Mouse (Mus musculus): ENCODE data around the gene Skap1. TPM values are rescaled to one million over a fixed set of nuclear protein-coding genes. Genes with fewer than 3 reads are reported as not detected.

Gene Skap1
- total and polyA plus RNA-seq, 2 experiments from 2014 or later = 0.11 TPM; not detected in 1

DNA sequence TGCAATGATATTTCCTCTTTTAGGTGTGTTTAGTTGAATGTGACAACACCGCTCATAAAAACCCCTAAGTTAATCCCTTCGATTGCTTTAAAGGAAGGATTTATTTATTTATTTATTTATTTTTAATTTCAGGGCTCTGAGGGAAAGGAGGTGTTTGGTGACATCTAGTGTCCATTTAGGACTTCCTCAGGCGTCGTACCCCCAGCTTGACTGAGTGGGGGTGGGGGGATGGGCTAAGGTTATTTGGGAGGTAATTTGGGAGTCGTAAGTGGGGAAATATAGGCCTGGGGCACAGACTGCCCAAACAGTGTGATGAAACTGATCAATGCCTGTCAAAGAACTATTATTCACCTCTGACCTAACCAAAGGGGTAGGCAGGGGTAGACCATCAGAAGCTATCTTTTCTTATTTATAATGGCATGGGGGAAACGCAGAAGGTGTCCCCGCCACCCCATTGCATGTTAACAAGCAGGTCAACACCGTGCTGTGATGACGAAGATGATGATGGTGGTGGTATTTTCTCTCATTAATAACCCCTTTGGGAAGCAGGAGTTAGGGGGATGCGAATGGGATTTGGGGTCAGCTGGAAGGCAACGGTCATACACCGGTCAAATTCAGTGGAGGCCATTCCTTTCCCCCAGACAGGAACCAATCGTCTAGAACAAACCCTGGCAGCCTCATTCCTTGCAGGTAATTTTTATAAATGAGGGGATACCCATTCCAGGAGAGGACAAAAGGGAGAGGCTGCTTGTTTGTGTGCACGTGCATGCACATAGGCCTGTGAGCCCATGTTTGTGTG lies 273.5 kb downstream of the Skap1 start:
- DNase-seq (ENCODE audit: low spot score) = no peak
- H3K4me1 ChIP-seq (ENCODE audit: control insufficient read depth, insufficient read depth) = peaks cover 4% of the 10 kb centered on the region; the same call in 1 of the 2 replicates
- no peaks in the 10 kb centered on the region for H3K9me3 ChIP-seq (replicated peaks; ENCODE audit: control insufficient read depth, low read length)
- no peak overlapping the region for H3K27ac ChIP-seq (ENCODE audit: low read depth)
- H3K27me3 ChIP-seq (ENCODE audit: control insufficient read depth, insufficient read depth, low read length) = 0 out of 2 replicates have a peak, but pooled peaks cover 19% of the 10 kb centered on the region
- no peak overlapping the region for H3K4me2 ChIP-seq (ENCODE audit: low read depth, low read length)
- 76% methylated on average over 14 of the region's 14 CpGs for WGBS
- TF ChIP-seq EP300 (IDR thresholded peaks at IDR 0.05; ENCODE audit: low read depth) (no peak), CTCF (IDR thresholded peaks at IDR 0.05; ENCODE audit: low read depth) (no peak)
- no peaks in the 10 kb centered on the region for H3K36me3 ChIP-seq (replicated peaks; ENCODE audit: control insufficient read depth, insufficient read depth, low read length)
- no peak overlapping the region for H3K9ac ChIP-seq (replicated peaks; ENCODE audit: low read depth, low read length)
- no peak overlapping the region for H3K4me3 ChIP-seq (ENCODE audit: low read depth, low read length)
- ATAC-seq (ENCODE audit: insufficient read depth, low read depth) = no peak

GRCm38 (mm10) chr11:96740796-96741195 lies 276.4 kb downstream of the Skap1 start:
- Histone ChIP-seq H3K27ac (ENCODE audit: low read depth) (no peak overlapping the region), H3K4me2 (ENCODE audit: low read depth, low read length) (no peak overlapping the region), H3K4me3 (ENCODE audit: low read depth, low read length) (no peak overlapping the region), H3K27me3 (ENCODE audit: control insufficient read depth, insufficient read depth, low read length) (0 out of 2 replicates have a peak, but pooled peaks cover 23% of the 10 kb centered on the region), H3K4me1 (ENCODE audit: control insufficient read depth, insufficient read depth) (peaks cover 4% of the 10 kb centered on the region; the same call in 1 of the 2 replicates), H3K9me3 (replicated peaks; ENCODE audit: control insufficient read depth, low read length) (no peaks in the 10 kb centered on the region), H3K9ac (replicated peaks; ENCODE audit: low read depth, low read length) (no peak overlapping the region), H3K36me3 (replicated peaks; ENCODE audit: control insufficient read depth, insufficient read depth, low read length) (no peaks in the 10 kb centered on the region)
- ATAC-seq (ENCODE audit: insufficient read depth, low read depth) = no peak
- 70% methylated on average over 12 of the region's 12 CpGs for WGBS
- DNase-seq (ENCODE audit: low spot score) = no peak
- TF ChIP-seq EP300 (IDR thresholded peaks at IDR 0.05; ENCODE audit: low read depth) (no peak), CTCF (IDR thresholded peaks at IDR 0.05; ENCODE audit: low read depth) (no peak)

- WGBS = 46% methylated on average over 12 of the region's 12 CpGs
- Histone ChIP-seq H3K9ac (replicated peaks; ENCODE audit: low read depth, low read length) (no peak overlapping the region), H3K27ac (ENCODE audit: low read depth) (no peak overlapping the region)
These were observed 277.6 kb downstream of the Skap1 start for GRCm38 (mm10) chr11:96741995-96742394.

DNA sequence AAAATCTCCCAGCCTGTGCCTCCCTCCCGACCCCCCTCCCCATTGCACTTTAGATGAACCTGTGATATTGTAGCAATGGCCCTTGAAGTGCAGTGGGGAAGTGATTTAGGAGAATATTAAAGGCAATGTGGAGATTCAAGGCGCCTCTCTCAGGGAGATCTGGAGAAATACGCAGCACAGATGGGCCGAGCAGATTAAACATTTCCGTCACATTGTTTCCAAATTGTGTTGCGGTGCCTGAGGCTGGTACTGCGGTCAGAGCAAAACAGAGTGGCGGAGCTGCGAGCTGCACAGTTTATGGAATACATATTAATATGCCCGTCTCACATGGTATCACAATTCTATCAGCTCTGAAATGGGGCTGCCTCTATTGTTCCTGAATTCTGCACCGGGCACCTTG lies 278.6 kb downstream of the Skap1 start:
- H3K36me3 ChIP-seq (replicated peaks; ENCODE audit: control insufficient read depth, insufficient read depth, low read length) = no peaks in the 10 kb centered on the region
- 70% methylated on average over 11 of the region's 11 CpGs for WGBS
- no peak for ATAC-seq (ENCODE audit: insufficient read depth, low read depth)
- 0 out of 2 replicates have a peak, but pooled peaks cover 23% of the 10 kb centered on the region for H3K27me3 ChIP-seq (ENCODE audit: control insufficient read depth, insufficient read depth, low read length)
- DNase-seq (ENCODE audit: low spot score) = no peak
- H3K4me3 ChIP-seq (ENCODE audit: low read depth, low read length) = no peak overlapping the region
- H3K27ac ChIP-seq (ENCODE audit: low read depth) = no peak overlapping the region
- no peaks in the 10 kb centered on the region for H3K4me1 ChIP-seq (ENCODE audit: control insufficient read depth, insufficient read depth)
- no peak for TF ChIP-seq EP300 (IDR thresholded peaks at IDR 0.05; ENCODE audit: low read depth)
- no peak for TF ChIP-seq CTCF (IDR thresholded peaks at IDR 0.05; ENCODE audit: low read depth)
- H3K9ac ChIP-seq (replicated peaks; ENCODE audit: low read depth, low read length) = no peak overlapping the region
- no peak overlapping the region for H3K4me2 ChIP-seq (ENCODE audit: low read depth, low read length)
- no peaks in the 10 kb centered on the region for H3K9me3 ChIP-seq (replicated peaks; ENCODE audit: control insufficient read depth, low read length)

More at GRCm38 (mm10) chr11:96741995-96742394, 277.6 kb downstream of the Skap1 start:
- Histone ChIP-seq H3K4me1 (ENCODE audit: control insufficient read depth, insufficient read depth) (no peaks in the 10 kb centered on the region), H3K4me2 (ENCODE audit: low read depth, low read length) (no peak overlapping the region), H3K9me3 (replicated peaks; ENCODE audit: control insufficient read depth, low read length) (no peaks in the 10 kb centered on the region), H3K4me3 (ENCODE audit: low read depth, low read length) (no peak overlapping the region), H3K36me3 (replicated peaks; ENCODE audit: control insufficient read depth, insufficient read depth, low read length) (no peaks in the 10 kb centered on the region), H3K27me3 (ENCODE audit: control insufficient read depth, insufficient read depth, low read length) (0 out of 2 replicates have a peak, but pooled peaks cover 23% of the 10 kb centered on the region)
- DNase-seq (ENCODE audit: low spot score) (no peak), ATAC-seq (ENCODE audit: insufficient read depth, low read depth) (no peak)
- TF ChIP-seq CTCF (IDR thresholded peaks at IDR 0.05; ENCODE audit: low read depth) = no peak

DNA sequence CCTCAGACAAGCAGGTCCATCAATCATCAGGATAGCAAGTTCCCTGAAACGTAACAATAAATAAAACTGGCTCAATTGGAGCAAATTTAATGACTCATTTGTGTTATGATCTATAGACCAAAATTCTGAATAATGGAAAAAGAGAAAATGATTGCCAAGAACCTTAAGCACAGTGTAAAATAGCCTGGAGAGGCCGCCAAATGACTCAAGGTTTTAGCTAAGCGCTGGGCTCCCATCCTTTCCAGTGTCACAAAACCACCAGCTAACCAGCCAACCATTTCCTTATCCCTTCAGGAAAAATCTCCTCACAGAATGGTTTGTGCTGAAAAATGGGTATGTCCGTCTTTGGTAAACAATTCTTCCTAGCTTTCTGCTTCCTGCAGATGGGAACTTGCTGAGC lies 279.5 kb downstream of the Skap1 start:
- Histone ChIP-seq H3K4me2 (ENCODE audit: low read depth, low read length) (no peak overlapping the region), H3K4me1 (ENCODE audit: control insufficient read depth, insufficient read depth) (no peaks in the 10 kb centered on the region), H3K9me3 (replicated peaks; ENCODE audit: control insufficient read depth, low read length) (no peaks in the 10 kb centered on the region), H3K9ac (replicated peaks; ENCODE audit: low read depth, low read length) (no peak overlapping the region), H3K27ac (ENCODE audit: low read depth) (no peak overlapping the region), H3K27me3 (ENCODE audit: control insufficient read depth, insufficient read depth, low read length) (0 out of 2 replicates have a peak, but pooled peaks cover 23% of the 10 kb centered on the region), H3K36me3 (replicated peaks; ENCODE audit: control insufficient read depth, insufficient read depth, low read length) (no peaks in the 10 kb centered on the region), H3K4me3 (ENCODE audit: low read depth, low read length) (no peak overlapping the region)
- WGBS = 75% methylated on average over 4 of the region's 4 CpGs
- DNase-seq (ENCODE audit: low spot score) = no peak
- TF ChIP-seq CTCF (IDR thresholded peaks at IDR 0.05; ENCODE audit: low read depth) = no peak
- no peak for TF ChIP-seq EP300 (IDR thresholded peaks at IDR 0.05; ENCODE audit: low read depth)
- no peak for ATAC-seq (ENCODE audit: insufficient read depth, low read depth)

Data from heart, postnatal 0 days (tissue).